Mouse (Mus musculus) heart, adult 2 months (tissue): ENCODE measurements around the gene Cacna1c.

ENCODE experiments used
- CTCF ChIP-seq: fragments of 200-600 bp; IDR thresholded peaks from 2 replicates; pipeline ENCODE4 v1.8.1; 2022; ENCODE audit warnings: antibody characterized with exemption, mild to moderate bottlenecking, moderate library complexity
- POLR2A ChIP-seq: fragments of 200-500 bp; IDR thresholded peaks from 2 replicates; pipeline ENCODE4 v1.6.1; 2011; ENCODE audit warnings: mild to moderate bottlenecking, low read depth, low read length, control low read depth; ENCODE audit not compliant: insufficient read depth

DNA sequence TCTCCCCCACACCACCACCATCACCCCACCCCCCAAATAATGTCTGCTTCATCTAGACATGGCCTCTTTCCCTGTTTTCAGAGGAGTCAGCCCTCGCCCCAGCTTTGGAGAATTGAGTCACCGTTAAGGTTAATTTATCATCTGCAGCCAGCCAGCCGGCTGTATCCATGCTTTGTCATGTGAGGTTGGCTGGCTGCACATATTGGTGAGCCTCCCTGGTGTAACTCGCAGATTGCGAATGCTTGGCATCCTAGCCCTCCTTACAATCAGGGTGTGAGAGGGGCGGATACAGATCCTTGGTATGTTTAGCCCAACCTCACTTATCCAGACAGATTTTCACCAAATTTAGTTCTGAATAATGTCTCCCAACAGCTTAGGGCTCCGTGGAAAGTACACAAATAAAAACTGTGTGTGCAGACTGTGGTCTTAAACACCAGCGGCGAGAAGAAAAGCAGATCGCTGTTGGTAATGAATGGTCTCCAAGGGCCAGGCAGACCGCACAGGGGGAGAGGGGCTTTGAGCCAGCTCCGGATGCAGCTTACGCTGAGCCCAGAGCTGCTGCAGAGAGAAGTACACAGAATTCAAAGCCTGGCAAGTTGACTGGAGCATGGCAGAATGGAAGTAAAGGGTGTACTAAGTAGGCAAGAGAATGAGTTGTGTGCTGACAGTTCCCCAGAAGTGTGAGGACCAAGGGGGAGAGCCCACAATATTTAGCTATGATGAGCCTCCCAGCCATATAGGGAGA is 28.4 kb upstream of the Cacna1c start:
- TF ChIP-seq CTCF (no peak), POLR2A (no peak)
